Mouse (Mus musculus) CH12F3 (cell line): Measurements from ENCODE around the gene Pds5a.
"Not testable (repeated sequence)": the region's sequence is repeated elsewhere in the genome, so short reads cannot be mapped to it uniquely, and the experiment has no call there.

Source experiments
- in situ Hi-C: fragments of 300-500 bp; cut with MboI; formaldehyde crosslinking; loops from 2 replicates; pipeline ENCODE4 v1.14.3; 2020; ENCODE audit warnings: low sequenced_read_pairs

Pds5a gene

GRCm38 (mm10) chr5:65697836-65698758, at the start of gene Pds5a:
TSS of gene Pds5a (minus strand) at chr5:65698273.
- in situ Hi-C loops, result no loop called here

DNA sequence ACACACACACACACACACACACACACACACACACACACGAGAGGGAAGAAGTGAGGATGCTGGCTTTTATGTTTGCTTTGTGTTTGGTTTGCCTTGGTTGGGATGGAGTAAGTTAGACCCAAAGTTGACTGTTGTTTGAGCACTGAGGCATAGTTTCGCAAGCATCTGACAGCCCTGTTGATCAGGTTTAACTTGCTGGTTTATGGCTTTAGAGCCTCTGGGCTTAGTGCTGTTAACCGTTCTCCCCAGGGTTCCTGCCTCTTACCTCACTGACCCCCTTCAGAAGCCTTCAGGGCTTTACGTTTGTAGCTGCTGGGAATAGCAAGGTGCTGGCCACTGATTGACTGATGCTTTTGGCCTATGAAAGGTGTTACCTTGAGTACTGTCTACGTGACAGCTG, 48.8 kb upstream of the Pds5a start:
- in situ Hi-C loops, result no loop called here

DNA sequence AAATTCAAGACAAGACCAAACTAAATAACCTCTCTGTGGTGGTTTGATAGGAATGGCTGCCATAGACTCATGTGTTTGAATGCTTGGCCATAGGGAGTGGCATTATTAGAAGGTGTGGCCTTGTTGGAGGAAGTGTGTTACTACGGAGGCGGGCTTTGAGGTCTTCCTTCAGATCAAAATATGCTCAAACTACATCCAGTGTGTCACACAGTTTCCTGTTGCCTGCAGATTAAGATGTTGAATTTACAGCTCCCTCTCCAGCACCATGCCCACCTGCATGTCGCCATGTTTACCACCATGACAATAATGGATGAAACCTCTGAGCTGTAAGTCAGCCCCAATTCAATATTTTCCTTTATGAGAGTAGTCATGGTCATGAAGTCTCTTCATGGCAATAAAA, 41.3 kb upstream of the Pds5a start:
- in situ Hi-C loops, result no loop called here

DNA sequence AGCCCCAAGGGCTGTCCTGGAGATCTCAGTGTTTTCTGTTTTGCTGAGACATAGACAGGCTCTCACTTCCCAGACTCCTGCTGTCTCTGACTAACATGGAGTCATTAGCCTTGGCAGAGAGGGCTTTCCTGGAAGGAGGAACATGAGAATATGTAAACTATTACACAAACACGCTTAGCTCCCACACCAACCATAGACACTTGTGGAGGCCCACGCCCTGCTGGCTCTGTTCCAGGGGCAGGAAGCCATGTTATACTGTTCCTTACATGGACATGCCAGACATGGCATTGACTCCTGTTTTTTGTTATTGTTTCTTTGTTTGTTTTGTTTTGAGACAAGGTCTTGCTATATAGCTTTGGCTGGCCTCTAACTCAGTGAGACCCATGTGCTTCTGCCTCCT, 37.5 kb upstream of the Pds5a start:
- in situ Hi-C loops, result no loop called here

- in situ Hi-C loops, result no loop called here
Observed at GRCm38 (mm10) chr5:65731173-65732007, 33.3 kb upstream of the Pds5a start.

DNA sequence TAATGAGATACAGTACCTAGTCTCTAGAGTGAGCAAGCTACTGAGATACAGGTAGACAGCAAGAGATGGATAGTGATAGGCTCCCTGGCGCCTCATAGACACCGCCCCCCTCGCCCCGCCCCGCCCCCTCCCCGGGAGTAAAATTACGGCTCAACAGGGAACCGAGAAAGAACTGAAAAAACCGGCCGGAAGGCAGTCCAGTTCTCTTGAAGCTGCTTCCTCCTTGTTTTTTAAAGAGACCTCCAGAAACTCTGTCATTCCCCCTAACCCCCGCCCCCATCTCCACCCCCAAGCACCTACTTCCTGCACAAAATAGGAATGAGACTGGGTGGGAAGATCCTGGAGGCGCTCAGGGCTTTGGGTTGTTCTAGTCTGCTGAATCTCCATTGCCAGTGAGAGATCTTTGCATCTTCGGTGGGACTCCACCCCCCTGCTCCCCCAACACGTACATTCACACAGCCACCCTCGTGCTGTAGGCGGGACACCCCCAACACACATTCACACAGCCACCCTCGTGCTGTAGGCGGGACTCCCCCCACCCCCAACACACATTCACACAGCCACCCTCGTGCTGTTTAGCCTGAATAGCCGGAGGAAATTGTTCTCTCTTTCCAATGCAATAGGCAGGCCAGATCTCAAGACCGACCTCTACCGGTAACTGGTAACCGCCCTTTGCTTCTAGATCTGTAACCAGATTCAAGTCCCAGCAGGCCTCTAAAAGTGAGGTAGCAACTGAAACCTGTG, 26.4 kb upstream of the Pds5a start:
- in situ Hi-C loops, result no loop called here

DNA sequence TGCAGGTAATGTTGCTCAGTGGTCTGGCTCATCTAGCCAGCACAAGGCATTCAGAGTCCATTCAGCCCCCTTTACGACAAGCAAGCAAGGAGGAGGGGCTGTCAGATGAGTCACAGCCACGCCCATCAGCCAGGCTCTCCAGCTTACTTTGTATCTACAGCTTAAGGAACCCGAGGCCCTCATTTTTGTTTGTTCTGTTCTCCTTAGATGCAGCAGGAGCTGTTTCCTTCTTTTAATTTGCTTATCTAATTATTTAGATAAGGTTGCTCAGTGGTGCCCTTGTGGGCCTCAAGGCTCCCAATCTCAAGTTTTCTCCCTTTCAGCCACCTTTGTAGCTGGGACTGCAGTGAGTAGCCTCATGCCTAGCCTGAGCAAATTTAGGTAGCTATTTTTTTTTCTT, 20.3 kb upstream of the Pds5a start:
- in situ Hi-C loops, result no loop called here

- in situ Hi-C loops, result not testable (repeated sequence)
Observed at GRCm38 (mm10) chr5:65717903-65718211, 19.8 kb upstream of the Pds5a start.

DNA sequence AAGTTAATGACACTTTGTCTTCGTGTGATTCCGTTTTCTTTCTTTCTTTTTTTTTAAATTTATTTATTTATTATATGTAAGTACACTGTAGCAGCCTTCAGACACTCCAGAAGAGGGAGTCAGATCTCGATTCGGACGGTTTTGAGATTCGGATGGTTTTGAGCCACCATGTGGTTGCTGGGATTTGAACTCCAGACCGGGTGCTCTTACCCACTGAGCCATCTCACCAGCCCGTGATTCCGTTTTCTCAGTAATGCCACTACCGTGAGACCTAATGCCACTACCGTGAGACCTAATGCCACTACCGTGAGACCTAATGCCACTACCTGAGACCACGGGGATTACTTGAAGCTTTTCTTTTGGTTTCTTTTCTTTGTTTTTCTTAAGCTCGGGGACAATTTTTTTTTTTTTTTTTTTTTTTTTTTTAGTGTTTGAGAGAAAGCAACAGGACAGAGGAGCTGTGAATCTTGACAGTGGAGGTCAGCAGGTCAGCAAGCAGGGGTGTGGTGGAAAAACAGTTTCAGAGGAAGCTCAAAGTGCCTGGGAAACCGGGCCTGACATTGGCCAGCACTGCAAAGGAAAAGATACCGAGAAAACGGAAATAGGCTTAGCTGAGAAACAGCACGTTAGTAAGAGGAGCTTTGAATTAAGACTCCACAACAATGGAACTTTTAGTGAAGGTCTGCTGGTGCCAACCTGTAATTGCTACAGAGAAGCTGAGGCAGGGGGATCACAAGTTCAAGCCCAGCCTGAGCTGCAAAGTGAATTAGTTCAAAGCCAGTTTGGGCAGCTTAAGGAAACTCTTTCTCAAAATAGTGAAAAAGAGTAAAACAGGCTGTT, 19.2 kb upstream of the Pds5a start:
- in situ Hi-C loops, result no loop called here

DNA sequence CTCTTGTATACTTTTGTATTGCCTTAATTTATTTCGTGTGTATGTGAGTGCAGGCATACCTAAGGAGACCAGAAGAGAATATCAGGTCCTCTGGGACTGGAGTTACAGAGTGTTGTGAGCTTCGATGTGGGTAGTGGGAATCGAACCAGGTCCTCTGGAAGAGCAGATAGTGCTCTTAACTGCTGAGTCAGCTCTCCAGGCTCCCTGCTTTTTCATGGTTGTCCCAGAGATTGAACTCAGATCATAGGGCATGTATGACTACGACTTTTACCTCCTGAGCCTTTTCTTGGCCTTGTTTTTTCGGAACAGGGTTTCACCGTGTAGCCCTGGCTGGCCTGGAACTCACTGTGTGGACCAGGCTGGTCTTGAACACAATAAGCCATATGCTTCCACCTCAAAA, 17.0 kb upstream of the Pds5a start:
- in situ Hi-C loops, result no loop called here

DNA sequence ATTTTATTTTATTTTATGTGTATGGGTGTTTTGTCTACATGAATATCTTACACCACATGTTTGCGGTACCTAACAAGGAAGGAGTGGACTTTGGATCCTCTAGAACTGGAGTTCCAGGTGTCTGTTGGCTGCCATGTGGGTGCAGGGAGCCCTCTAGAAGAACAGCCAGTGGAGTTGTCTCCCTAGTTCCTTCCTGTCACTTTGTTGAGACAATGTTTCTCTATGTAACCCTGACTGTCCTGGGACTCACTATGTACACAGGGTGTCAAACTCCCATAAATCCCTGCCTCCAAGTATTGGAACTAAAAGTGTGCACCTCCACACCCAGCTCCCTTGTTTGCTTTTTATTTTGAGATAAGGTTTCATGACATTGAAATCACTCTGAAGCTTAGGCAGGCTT, 13.4 kb upstream of the Pds5a start:
- in situ Hi-C loops, result no loop called here

DNA sequence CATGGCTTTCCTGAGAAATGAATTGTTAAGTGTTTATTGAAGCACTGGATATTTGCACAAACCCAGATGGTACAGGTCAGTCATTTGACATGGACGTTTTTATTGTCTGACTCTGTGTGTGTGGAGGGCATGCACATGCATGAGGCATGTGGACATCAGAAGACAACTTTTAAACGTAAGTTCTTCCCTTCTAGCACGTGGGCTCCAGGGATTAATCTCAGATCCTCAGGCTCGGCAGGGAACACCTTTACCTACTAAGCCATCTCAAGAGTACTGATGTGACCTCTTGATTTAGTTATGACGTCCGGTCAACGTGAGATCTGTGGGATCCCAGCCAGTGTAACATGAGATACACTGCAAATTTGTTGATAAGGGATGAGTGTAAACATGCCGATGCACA, 12.2 kb upstream of the Pds5a start:
- in situ Hi-C loops, result no loop called here

DNA sequence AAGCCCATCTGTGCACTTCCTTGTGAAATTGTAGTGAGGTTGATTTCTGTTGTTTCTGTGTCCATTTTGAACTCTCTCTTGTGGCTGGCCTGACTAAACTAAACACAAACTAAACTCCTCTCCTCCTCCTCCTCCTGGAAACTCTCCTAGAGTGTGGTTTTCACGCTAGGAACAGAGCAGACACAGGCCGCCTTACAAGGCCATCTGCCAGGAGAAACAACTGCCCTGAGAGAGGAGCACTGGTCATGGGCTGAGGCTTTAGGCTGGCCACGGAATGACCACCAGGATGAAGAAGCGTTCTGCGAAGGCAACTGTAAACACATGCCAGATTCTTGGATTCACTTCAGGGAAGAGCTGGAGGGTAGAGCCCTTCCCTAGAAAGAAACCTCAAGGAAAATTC, 8.9 kb upstream of the Pds5a start:
- in situ Hi-C loops, result no loop called here

GRCm38 (mm10) chr5:65706171-65706570, 8.1 kb upstream of the Pds5a start:
- in situ Hi-C loops, result no loop called here

- in situ Hi-C loops, result no loop called here
Observed at GRCm38 (mm10) chr5:65704765-65705678, 6.9 kb upstream of the Pds5a start.

DNA sequence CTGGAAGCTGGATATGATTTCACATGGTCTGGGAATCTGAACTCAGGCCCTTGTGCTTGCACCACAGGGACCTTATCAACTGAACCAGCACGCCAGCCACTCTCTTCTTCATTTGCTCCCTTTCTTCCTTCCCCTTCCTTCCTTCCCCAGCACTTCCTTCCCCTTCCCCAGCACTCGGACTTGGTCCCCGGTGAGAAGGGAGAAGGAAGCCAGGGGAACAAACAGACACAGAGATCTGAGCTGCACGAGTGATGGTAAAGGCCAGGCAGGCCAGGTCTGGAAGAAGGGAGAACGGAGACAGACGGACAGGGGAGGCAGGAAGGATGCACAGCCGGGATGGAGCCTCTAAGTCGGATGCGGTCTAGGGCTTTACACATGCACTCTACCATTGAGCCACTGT, 5.2 kb upstream of the Pds5a start:
- in situ Hi-C loops, result no loop called here

DNA sequence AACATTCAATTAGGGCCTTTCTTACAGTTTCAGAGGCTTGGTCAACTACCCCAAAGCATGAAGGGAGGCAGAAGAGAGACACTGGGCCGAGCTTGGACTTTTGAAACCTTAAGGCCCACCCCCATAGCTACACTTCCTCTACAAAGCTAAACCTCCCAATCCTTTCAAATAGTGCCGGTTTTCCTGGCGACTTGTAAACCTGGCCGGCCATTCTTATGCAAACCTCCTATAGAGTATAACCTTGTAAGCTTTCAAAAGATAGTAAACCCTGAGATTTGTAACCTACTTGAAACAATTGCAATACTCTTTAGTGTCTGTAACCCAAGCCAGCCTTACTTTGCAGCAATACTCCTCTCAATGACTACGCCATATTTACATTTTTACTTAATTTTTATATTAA, 2.0 kb upstream of the Pds5a start:
- in situ Hi-C loops, result no loop called here

- in situ Hi-C loops, result no loop called here
Observed at GRCm38 (mm10) chr5:65699146-65699545, 1.1 kb upstream of the Pds5a start.

GRCm38 (mm10) chr5:65698759-65699136, 675 bp upstream of the Pds5a start:
- in situ Hi-C loops, result no loop called here

- in situ Hi-C loops, result no loop called here
Observed at GRCm38 (mm10) chr5:65697486-65697835, 612 bp downstream of the Pds5a start.
